Mouse (Mus musculus) G1E (cell line): Measurements from ENCODE around the gene Olfr458.

Experiments used
- CTCF ChIP-seq: IDR thresholded peaks from 2 replicates; pipeline ENCODE4 v1.5.1; 2012; ENCODE audit warnings: low read depth, low read length, inconsistent platforms, mixed read lengths
- GATA1 ChIP-seq: IDR thresholded peaks from 2 replicates; pipeline ENCODE4 v1.6.1; 2012; ENCODE audit warnings: borderline replicate concordance, low read length, inconsistent platforms, mixed read lengths
- POLR2AphosphoS5 ChIP-seq: IDR thresholded peaks from 2 replicates; pipeline ENCODE4 v1.6.1; 2012; ENCODE audit warnings: low read depth, low read length, inconsistent platforms; ENCODE audit not compliant: insufficient replicate concordance
- TAL1 ChIP-seq: conservative IDR thresholded peaks from 2 replicates; pipeline ENCODE4 v1.6.1; 2012; ENCODE audit warnings: low read depth, low read length, inconsistent platforms, mixed read lengths

DNA sequence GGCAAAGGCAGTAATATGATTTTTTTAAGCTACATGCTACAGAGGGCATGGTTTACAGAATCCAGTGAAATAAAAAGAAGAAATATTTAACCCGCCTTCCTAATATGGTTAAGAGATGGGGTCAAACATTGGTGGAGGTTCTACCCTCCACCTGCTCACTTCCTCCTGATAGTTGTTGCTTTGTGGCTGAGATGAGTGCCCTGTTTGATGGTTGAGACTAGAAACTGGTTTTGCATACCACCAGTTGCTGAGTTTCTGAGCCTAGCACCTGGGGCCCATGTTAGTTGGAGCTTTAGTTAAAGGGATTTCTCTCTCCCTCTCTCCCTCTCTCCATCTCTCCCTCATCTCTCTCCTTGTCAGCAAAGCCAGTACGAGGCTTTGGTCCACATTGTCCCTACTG lies 17.6 kb downstream of the Olfr458 start:
- TF ChIP-seq CTCF (no peak), TAL1 (no peak), POLR2AphosphoS5 (no peak), GATA1 (no peak)
